Mouse (Mus musculus) liver, embryonic 14.5 days (tissue): ENCODE data around the gene Cela2a.

ENCODE experiments used
- CTCF ChIP-seq: IDR thresholded peaks from 2 replicates; pipeline ENCODE4 v1.5.1; 2016; ENCODE audit warnings: antibody characterized with exemption, low read depth, control low read depth
- EP300 ChIP-seq: IDR thresholded peaks from 2 replicates; pipeline ENCODE4 v1.6.1; 2016; ENCODE audit warnings: antibody characterized with exemption, low read depth

GRCm38 (mm10) chr4:141859351-141859750 is 33.4 kb upstream of the Cela2a start:
- no peak for TF ChIP-seq CTCF
- no peak for TF ChIP-seq EP300
